Mouse (Mus musculus): ENCODE measurements at regions not wholly inside any gene's neighbourhood (a gene's known extent, or its start where the extent isn't known, plus 50 kb on each side); places are given as distances from the start of the nearest gene placed in this dataset.

DNA sequence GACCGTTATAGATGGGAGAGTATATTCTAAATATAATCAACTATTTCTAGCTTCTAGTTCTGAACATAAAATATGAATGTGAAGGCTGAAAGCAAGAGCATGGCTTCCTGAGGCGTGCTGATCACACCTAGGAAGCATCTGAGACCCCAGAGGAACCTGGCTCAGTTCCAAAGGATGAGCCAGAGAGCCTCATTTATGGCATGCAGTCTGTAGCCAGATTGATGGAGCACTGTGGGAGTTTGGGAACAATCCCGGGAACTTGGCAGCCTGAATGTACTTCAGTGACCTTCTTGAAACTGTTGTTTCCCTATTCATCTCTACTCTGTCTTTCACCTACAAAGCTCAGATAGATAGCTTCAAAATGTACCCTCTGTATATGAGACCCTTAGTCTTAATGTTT is 186.6 kb upstream of the Hs3st4 start:
- TF ChIP-seq CTCF (IDR thresholded peaks at IDR 0.05) (no peak), POLR2A (IDR thresholded peaks at IDR 0.05; ENCODE audit: insufficient read depth, low read depth, low read length) (no peak)

Data from heart, adult 2 months (tissue).